Mouse (Mus musculus) stomach, postnatal 0 days (tissue): ENCODE results near the gene Mosmo.

Experiments
- CTCF ChIP-seq: IDR thresholded peaks from 2 replicates; pipeline ENCODE4 v1.5.1; 2016; ENCODE audit warnings: antibody characterized with exemption, low read depth, mild to moderate bottlenecking, moderate library complexity
- EP300 ChIP-seq: optimal IDR thresholded peaks from 2 replicates; pipeline ENCODE3; 2016; ENCODE audit warnings: antibody characterized with exemption

DNA sequence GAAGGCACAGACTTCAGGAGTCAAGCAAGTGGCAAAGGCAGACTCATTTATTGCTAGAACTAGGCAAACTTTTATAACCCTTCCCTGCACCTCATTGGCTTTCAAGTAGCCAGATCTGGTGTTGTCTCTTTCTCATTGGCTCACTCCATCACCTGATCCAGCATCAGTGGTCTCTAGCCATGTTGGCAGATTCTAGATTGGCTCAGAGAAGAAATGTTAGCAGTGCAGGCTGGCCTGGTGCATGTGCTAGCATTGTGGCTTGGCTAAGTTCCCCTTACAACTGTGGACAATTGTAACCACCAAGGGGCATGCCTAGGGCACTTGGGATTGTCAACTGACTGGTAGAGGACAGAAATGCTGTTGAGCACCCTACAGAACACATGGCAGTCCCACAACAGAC is 73.9 kb downstream of the Mosmo start:
- TF ChIP-seq CTCF (no peak), EP300 (no peak)
